Mouse (Mus musculus) CH12.LX (cell line): ENCODE measurements around the gene Rnf5. TPM values are rescaled to one million over a fixed set of nuclear protein-coding genes. Genes with fewer than 3 reads are reported as not detected.

Experiments
- DNase-seq: peaks from one replicate; pipeline ENCODE4 v3.0.0-alpha.2; 2013; ENCODE audit errors: extremely low read depth
- H3K27ac ChIP-seq: 2 replicates; pipeline ENCODE4 v1.5.1; 2012; ENCODE audit warnings: low read depth, mild to moderate bottlenecking, control low read depth, moderate library complexity; ENCODE audit not compliant: insufficient read depth
- H3K27me3 ChIP-seq: replicated peaks from 2 replicates; pipeline ENCODE3; 2012; ENCODE audit warnings: inconsistent platforms
- H3K36me3 ChIP-seq, 2 experiments: replicated peaks in 1 of 2; 2 replicates each; pipeline versions ENCODE3 to v1.6.1; 2012; ENCODE audit warnings: inconsistent platforms in 1 of 2, low read length in 1 of 2, mild to moderate bottlenecking in 1 of 2, mixed read lengths in 1 of 2, moderate library complexity in 1 of 2; ENCODE audit not compliant: control insufficient read depth in 1 of 2, insufficient read depth in 1 of 2
- H3K4me1 ChIP-seq, 2 experiments: 2 replicates each; pipeline ENCODE4 v1.6.1; 2012; ENCODE audit warnings: inconsistent platforms in 1 of 2, moderate library complexity in 1 of 2; ENCODE audit not compliant: insufficient read depth in 2 of 2, control insufficient read depth in 1 of 2
- H3K4me2 ChIP-seq: 2 replicates; pipeline ENCODE4 v1.6.1; 2012; ENCODE audit warnings: low read depth, mild to moderate bottlenecking, control low read depth; ENCODE audit not compliant: poor library complexity, insufficient read depth, severe bottlenecking
- H3K4me3 ChIP-seq, 3 experiments: fragments of 150-350 bp in 1 of 3; sonication (generic) in 1 of 3; replicated peaks in 1 of 3; 2 replicates each; pipeline versions ENCODE3 to v1.5.1; 2011 to 2012; ENCODE audit warnings: low read depth in 2 of 3, low read length in 2 of 3, mild to moderate bottlenecking in 2 of 3, moderate library complexity in 2 of 3, control low read depth in 1 of 3, improper control_type of control experiment in 1 of 3, inconsistent platforms in 1 of 3, mixed read lengths in 1 of 3; ENCODE audit not compliant: poor library complexity in 1 of 3
- H3K79me2 ChIP-seq: replicated peaks from 2 replicates; pipeline ENCODE4 v1.6.1; 2012; ENCODE audit warnings: mild to moderate bottlenecking, moderate library complexity; ENCODE audit not compliant: control insufficient read depth, poor library complexity, insufficient read depth, severe bottlenecking; ENCODE audit errors: extremely low read depth
- H3K9ac ChIP-seq: 2 replicates; pipeline ENCODE4 v1.6.1; 2012; ENCODE audit warnings: low read depth, mild to moderate bottlenecking, control low read depth, moderate library complexity; ENCODE audit not compliant: insufficient read depth
- H3K9me3 ChIP-seq: replicated peaks from 2 replicates; pipeline ENCODE3; 2012; ENCODE audit warnings: low read length, inconsistent platforms, mixed read lengths
- CHD2 ChIP-seq: IDR thresholded peaks from 2 replicates; pipeline ENCODE4 v1.6.1; 2011; ENCODE audit warnings: low read length, improper control_type of control experiment
- CTCF ChIP-seq, 2 experiments: IDR thresholded peaks in 1 of 2; conservative IDR thresholded peaks in 1 of 2; 2 replicates each; pipeline ENCODE4 v1.5.1; 2011 to 2012; ENCODE audit warnings: low read depth in 2 of 2, low read length in 2 of 2, improper control_type of control experiment in 1 of 2, inconsistent platforms in 1 of 2, mild to moderate bottlenecking in 1 of 2, moderate library complexity in 1 of 2
- ELF1 ChIP-seq: IDR thresholded peaks from 2 replicates; pipeline ENCODE4 v1.6.1; 2014; ENCODE audit warnings: low read depth, mild to moderate bottlenecking, inconsistent platforms, low read length, improper control_type of control experiment
- GABPA ChIP-seq: IDR thresholded peaks from 2 replicates; pipeline ENCODE4 v1.6.1; 2012; ENCODE audit warnings: low read depth, low read length, improper control_type of control experiment, inconsistent platforms; ENCODE audit not compliant: insufficient replicate concordance
- HCFC1 ChIP-seq: IDR thresholded peaks from 2 replicates; pipeline ENCODE4 v1.6.1; 2012; ENCODE audit warnings: low read depth, mild to moderate bottlenecking, inconsistent platforms, low read length, improper control_type of control experiment
- IRF4 ChIP-seq: IDR thresholded peaks from 2 replicates; pipeline ENCODE4 v1.6.1; 2014; ENCODE audit warnings: low read depth, mild to moderate bottlenecking, inconsistent platforms, low read length, improper control_type of control experiment
- JUN ChIP-seq: IDR thresholded peaks from 2 replicates; pipeline ENCODE4 v1.6.1; 2011; ENCODE audit warnings: low read depth, mild to moderate bottlenecking, low read length, improper control_type of control experiment, moderate library complexity; ENCODE audit not compliant: insufficient read depth
- MXI1 ChIP-seq: IDR thresholded peaks from 2 replicates; pipeline ENCODE4 v1.6.1; 2011; ENCODE audit warnings: mild to moderate bottlenecking, low read depth, low read length, improper control_type of control experiment
- NELFE ChIP-seq: IDR thresholded peaks from 2 replicates; pipeline ENCODE4 v1.6.1; 2011; ENCODE audit warnings: low read depth, low read length, improper control_type of control experiment
- POLR2A ChIP-seq: IDR thresholded peaks from 2 replicates; pipeline ENCODE4 v1.6.1; 2011; ENCODE audit warnings: low read depth, mild to moderate bottlenecking, improper control_type of control experiment, low read length
- POLR2AphosphoS2 ChIP-seq: IDR thresholded peaks from 2 replicates; pipeline ENCODE4 v1.6.1; 2011; ENCODE audit warnings: low read depth, low read length, improper control_type of control experiment
- SIN3A ChIP-seq: IDR thresholded peaks from 2 replicates; pipeline ENCODE4 v1.6.1; 2012; ENCODE audit warnings: low read length, improper control_type of control experiment, inconsistent platforms
- TBP ChIP-seq: conservative IDR thresholded peaks from 2 replicates; pipeline ENCODE4 v1.6.1; 2011; ENCODE audit warnings: low read depth, low read length, improper control_type of control experiment
- UBTF ChIP-seq: IDR thresholded peaks from 2 replicates; pipeline ENCODE4 v1.6.1; 2012; ENCODE audit warnings: low read depth, mild to moderate bottlenecking, inconsistent platforms, low read length, improper control_type of control experiment, moderate library complexity
- ZC3H11A ChIP-seq: IDR thresholded peaks from 2 replicates; pipeline ENCODE4 v1.6.1; 2012; ENCODE audit warnings: low read depth, mild to moderate bottlenecking, inconsistent platforms, low read length, improper control_type of control experiment
- dilution Hi-C: fragments of 300-500 bp; cut with MboI; formaldehyde crosslinking; loops from 2 replicates; pipeline ENCODE4 v1.14.3; 2020; ENCODE audit warnings: low sequenced_read_pairs; ENCODE audit not compliant: extremely low pct_unique_long_range_greater_than_20kb, extremely low pct_ligation_motif_present
- in situ Hi-C: fragments of 300-500 bp; cut with MboI; formaldehyde crosslinking; loops from 3 replicates; pipeline ENCODE4 v1.14.3; 2019; ENCODE audit warnings: low sequenced_read_pairs, low pct_ligation_motif_present, low pct_unique_long_range_greater_than_20kb, mixed read lengths
- polyA plus RNA-seq: library from polyadenylated mRNA; unstranded; fragments of >175 nt; gene quantifications from 2 replicates; pipeline ENCODE4 v1.2.1, GENCODE M21; 2012; ENCODE audit warnings: low read depth; ENCODE audit not compliant: insufficient read length
- total RNA-seq, 2 experiments: library from RNA; depleted of rRNA; stranded (reverse); fragments of 300-350 nt in 1 of 2; fragments of >200 nt in 1 of 2; gene quantifications; 2 replicates each; pipeline ENCODE4 v1.2.3; 2012 to 2014

Gene Rnf5
- total and polyA plus RNA-seq, 3 experiments, result 8.4 to 35.1 (median 20.6) TPM

- no peak overlapping the region for H3K27ac ChIP-seq
- no peak overlapping the region for H3K4me2 ChIP-seq
- peaks cover 39 to 73% of the 10 kb centered on the region in 2 experiments for H3K36me3 ChIP-seq
- H3K9me3 ChIP-seq, result no peaks in the 10 kb centered on the region
- dilution Hi-C loops, result no loop called here
- no peak for DNase-seq
- in situ Hi-C loops, result no loop called here
- H3K4me1 ChIP-seq, result peaks cover 2 to 9% of the 10 kb centered on the region in 2 experiments; a peak in 2 of 4 replicates
- H3K79me2 ChIP-seq, result no peaks in the 10 kb centered on the region
- no peak overlapping the region for H3K9ac ChIP-seq
- no peak for TF ChIP-seq CHD2
- H3K27me3 ChIP-seq, result no peaks in the 10 kb centered on the region
- H3K4me3 ChIP-seq, result no peak overlapping the region
Measured at GRCm38 (mm10) chr17:34613054-34613645, 9.7 kb upstream of the Rnf5 start.

GRCm38 (mm10) chr17:34611050-34611449, 7.6 kb upstream of the Rnf5 start:
- Histone ChIP-seq H3K36me3 (peaks cover 39 to 82% of the 10 kb centered on the region in 2 experiments), H3K79me2 (peaks cover 5% of the 10 kb centered on the region), H3K27ac (no peak overlapping the region), H3K9me3 (no peaks in the 10 kb centered on the region), H3K27me3 (no peaks in the 10 kb centered on the region), H3K9ac (no peak overlapping the region), H3K4me2 (no peak overlapping the region), H3K4me1 (peaks cover 9 to 26% of the 10 kb centered on the region in 2 experiments), H3K4me3 (no peak overlapping the region)
- TF ChIP-seq POLR2AphosphoS2 (no peak), CTCF (conservative IDR thresholded peaks at IDR 0.05 in 1 of 2, IDR thresholded peaks at IDR 0.05 in 1 of 2; ENCODE audit: low read depth in 2 of 2, low read length in 2 of 2) (no peak), NELFE (no peak)
- in situ Hi-C loops, result no loop called here
- dilution Hi-C loops, result no loop called here
- DNase-seq, result no peak

GRCm38 (mm10) chr17:34607997-34608396, 4.5 kb upstream of the Rnf5 start:
- peaks cover 9 to 26% of the 10 kb centered on the region in 2 experiments for H3K4me1 ChIP-seq
- H3K79me2 ChIP-seq, result peaks cover 5% of the 10 kb centered on the region
- no peaks in the 10 kb centered on the region for H3K27me3 ChIP-seq
- no peak overlapping the region for H3K9ac ChIP-seq
- H3K4me3 ChIP-seq, result no peak overlapping the region
- TF ChIP-seq GABPA (no peak), CHD2 (no peak), ELF1 (no peak), UBTF (no peak), HCFC1 (no peak), SIN3A (no peak), TBP (no peak), MXI1 (no peak), ZC3H11A (no peak), POLR2A (no peak), JUN (no peak), IRF4 (no peak)
- in situ Hi-C loops (no loop called here), dilution Hi-C loops (no loop called here)
- peaks cover 29 to 54% of the 10 kb centered on the region in 2 experiments for H3K36me3 ChIP-seq
- no peak overlapping the region for H3K27ac ChIP-seq
- H3K9me3 ChIP-seq, result no peaks in the 10 kb centered on the region
- H3K4me2 ChIP-seq, result no peak overlapping the region
- DNase-seq, result no peak
